In the genomic region with DNA sequence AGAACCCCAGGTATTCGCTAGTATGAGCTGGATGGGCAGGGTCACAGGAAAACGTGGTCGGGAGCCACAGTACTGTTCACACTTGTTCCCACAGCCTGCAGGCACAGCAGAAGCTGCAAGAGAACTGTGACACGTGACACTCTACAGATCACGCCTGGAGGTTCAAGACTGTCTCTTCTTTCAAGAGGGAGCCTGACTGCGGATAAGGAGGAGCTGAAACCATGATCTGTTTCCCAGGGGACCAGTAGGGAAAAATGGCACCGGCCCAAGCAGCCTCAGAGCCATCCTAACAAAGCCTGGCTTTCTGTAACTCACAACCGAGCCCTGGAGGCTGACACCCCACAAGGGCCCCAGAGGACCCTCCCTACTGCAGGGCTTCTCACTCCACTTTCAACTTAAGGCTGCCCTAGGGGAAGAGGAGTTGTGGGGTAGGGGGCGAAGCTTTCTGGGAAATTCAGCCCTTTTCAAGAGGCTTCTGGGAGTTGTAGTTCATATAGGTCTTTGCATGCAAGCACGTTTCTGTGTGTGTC, we compare ENCODE assay signal across 8 mouse cellular contexts. TPM values are rescaled to one million over a fixed set of nuclear protein-coding genes. Genes with fewer than 3 reads are reported as not detected.
DNase-seq lines count a peak whose midpoint lies in the region; ATAC-seq and TF ChIP-seq lines count a peak whose summit lies in the region.

No protein-coding gene starts in this region.

- H3K27ac ChIP-seq in embryonic facial prominence, embryonic 10.5 days (replicated peaks): peak overlapping the region; percentile 87
- peak overlapping the region; percentile 88 for H3K27ac ChIP-seq in heart, embryonic 10.5 days
- H3K27ac ChIP-seq in kidney, embryonic 16.5 days (ENCODE audit: low read length): peak overlapping the region; percentile 27; the same call in 1 of the 2 replicates
- H3K27ac ChIP-seq in liver, embryonic 12.5 days: no peak overlapping the region
- peak overlapping the region; percentile 67 for H3K27ac ChIP-seq in neural tube, embryonic 15.5 days (replicated peaks)

- WGBS in embryonic facial prominence, embryonic 10.5 days: 11% methylated on average over 10 of the region's 10 CpGs
- 6% methylated on average over 10 of the region's 10 CpGs for WGBS in heart, embryonic 10.5 days
- WGBS in kidney, embryonic 16.5 days: 8% methylated on average over 10 of the region's 10 CpGs
- WGBS in liver, embryonic 12.5 days (ENCODE audit: insufficient replicate concordance): 15% methylated on average over 9 of the region's 10 CpGs
- whole genome bisulfite sequencing in neural tube, embryonic 15.5 days: 9% methylated on average over 10 of the region's 10 CpGs

- H3K4me3 ChIP-seq in C2C12 (ENCODE audit: insufficient read depth, poor library complexity, severe bottlenecking): no peak overlapping the region
- peak overlapping the region; percentile 60 for H3K4me3 ChIP-seq in embryonic facial prominence, embryonic 10.5 days
- peak overlapping the region; percentile 56 for H3K4me3 ChIP-seq in heart, embryonic 10.5 days
- peak overlapping the region; percentile 42 for H3K4me3 ChIP-seq in kidney, embryonic 16.5 days (ENCODE audit: low read length)
- peak overlapping the region; percentile 38 for H3K4me3 ChIP-seq in liver, embryonic 12.5 days
- peak overlapping the region; percentile 42 for H3K4me3 ChIP-seq in neural tube, embryonic 15.5 days (replicated peaks)

- H3K4me2 ChIP-seq in kidney, embryonic 16.5 days (replicated peaks; ENCODE audit: low read depth, low read length): peak overlapping the region; percentile 58
- H3K4me2 ChIP-seq in liver, embryonic 12.5 days: peak overlapping the region; percentile 60
- peak overlapping the region; percentile 69 for H3K4me2 ChIP-seq in neural tube, embryonic 15.5 days

- H3K79me3 ChIP-seq in C2C12 (ENCODE audit: low read depth): no peaks in the 10 kb centered on the region

- H3ac ChIP-seq in C2C12 (ENCODE audit: control insufficient read depth, insufficient read length, low read depth): no peak overlapping the region

- H3K9me3 ChIP-seq in embryonic facial prominence, embryonic 10.5 days: no peaks in the 10 kb centered on the region
- no peaks in the 10 kb centered on the region for H3K9me3 ChIP-seq in heart, embryonic 10.5 days
- H3K9me3 ChIP-seq in kidney, embryonic 16.5 days (ENCODE audit: low read length): no peaks in the 10 kb centered on the region
- H3K9me3 ChIP-seq in liver, embryonic 12.5 days (replicated peaks): no peaks in the 10 kb centered on the region
- no peaks in the 10 kb centered on the region for H3K9me3 ChIP-seq in neural tube, embryonic 15.5 days (replicated peaks)

- peak overlapping the region; percentile 66 for H3K9ac ChIP-seq in kidney, embryonic 16.5 days (replicated peaks; ENCODE audit: low read length)
- peak overlapping the region; percentile 40 for H3K9ac ChIP-seq in liver, embryonic 12.5 days
- peak overlapping the region; percentile 42 for H3K9ac ChIP-seq in neural tube, embryonic 15.5 days (replicated peaks)

- no peaks in the 10 kb centered on the region for H3K27me3 ChIP-seq in C2C12 (ENCODE audit: control insufficient read depth, insufficient read depth, insufficient read length)
- H3K27me3 ChIP-seq in embryonic facial prominence, embryonic 10.5 days (replicated peaks; ENCODE audit: low read depth, poor library complexity, severe bottlenecking): no peaks in the 10 kb centered on the region
- no peaks in the 10 kb centered on the region for H3K27me3 ChIP-seq in heart, embryonic 10.5 days (ENCODE audit: insufficient read depth, poor library complexity, severe bottlenecking)
- no peaks in the 10 kb centered on the region for H3K27me3 ChIP-seq in kidney, embryonic 16.5 days (ENCODE audit: insufficient read depth, low read length)
- no peaks in the 10 kb centered on the region for H3K27me3 ChIP-seq in liver, embryonic 12.5 days (replicated peaks)
- no peaks in the 10 kb centered on the region for H3K27me3 ChIP-seq in neural tube, embryonic 15.5 days (replicated peaks)

- H3K79me2 ChIP-seq in C2C12 (ENCODE audit: control insufficient read depth, insufficient read depth): no peaks in the 10 kb centered on the region

- peak; percentile 21 for DNase-seq in NIH3T3 (ENCODE audit: low read depth)
- peak; percentile 61 for DNase-seq in embryonic facial prominence, embryonic 10.5 days (ENCODE audit: low spot score)
- DNase-seq in heart, embryonic 10.5 days (ENCODE audit: low spot score): peak; percentile 84
- no peak for DNase-seq in spleen, postnatal 4 days (ENCODE audit: low spot score in 2 of 2)

- no peaks in the 10 kb centered on the region for H3K36me3 ChIP-seq in C2C12 (ENCODE audit: control insufficient read depth, insufficient read depth)
- H3K36me3 ChIP-seq in embryonic facial prominence, embryonic 10.5 days (replicated peaks): no peaks in the 10 kb centered on the region
- no peaks in the 10 kb centered on the region for H3K36me3 ChIP-seq in heart, embryonic 10.5 days
- no peaks in the 10 kb centered on the region for H3K36me3 ChIP-seq in kidney, embryonic 16.5 days (ENCODE audit: insufficient read depth, low read length)
- no peaks in the 10 kb centered on the region for H3K36me3 ChIP-seq in liver, embryonic 12.5 days
- no peaks in the 10 kb centered on the region for H3K36me3 ChIP-seq in neural tube, embryonic 15.5 days

- peaks cover 16% of the 10 kb centered on the region for H3K4me1 ChIP-seq in embryonic facial prominence, embryonic 10.5 days
- H3K4me1 ChIP-seq in heart, embryonic 10.5 days: peaks cover 15% of the 10 kb centered on the region; the same call in 1 of the 2 replicates
- peaks cover 8% of the 10 kb centered on the region; the same call in 1 of the 2 replicates for H3K4me1 ChIP-seq in kidney, embryonic 16.5 days (ENCODE audit: insufficient read depth, low read length)
- peaks cover 9% of the 10 kb centered on the region; the same call in 1 of the 2 replicates for H3K4me1 ChIP-seq in liver, embryonic 12.5 days
- H3K4me1 ChIP-seq in neural tube, embryonic 15.5 days: peaks cover 9% of the 10 kb centered on the region; the same call in 1 of the 2 replicates

- ATAC-seq in kidney, embryonic 16.5 days (ENCODE audit: low FRiP score, low TSS enrichment): peak; percentile 79
- peak; percentile 49; the same call in 1 of the 2 replicates for ATAC-seq in liver, embryonic 12.5 days
- ATAC-seq in neural tube, embryonic 15.5 days (ENCODE audit: low FRiP score): peak; percentile 88

- no peak for TF ChIP-seq CTCF in C2C12 (IDR thresholded peaks at IDR 0.05; ENCODE audit: control insufficient read depth, insufficient read depth, insufficient read length)

TF ChIP-seq in C2C12, 6 proteins besides CTCF, POLR2A, EP300 and RAD21:
- no peak for TF ChIP-seq FOSL1 (IDR thresholded peaks at IDR 0.05; ENCODE audit: insufficient read depth, low read length, poor library complexity, severe bottlenecking)
- peak; percentile 67 for TF ChIP-seq USF1 (IDR thresholded peaks at IDR 0.05; ENCODE audit: low read depth)

RNA-seq across cellular contexts. Expression of a gene that starts 42.8 kb away (rescaled TPM):
- polyA plus RNA-seq in C2C12 (2012; fragmentation: generic; extraction: Trizol): 10.0 TPM
- 8.4 and 8.6 TPM in 2 replicates for polyA plus RNA-seq in embryonic facial prominence, embryonic 10.5 days (2016; fragmentation: Nextera tagmentation; extraction: Ambion mirVana)
- 13.4 and 24.5 TPM in 2 replicates for polyA plus RNA-seq in heart, embryonic 10.5 days (2016; fragmentation: Nextera tagmentation; extraction: Ambion mirVana)
- 22.1 and 24.8 TPM in 2 replicates for polyA plus RNA-seq in kidney, embryonic 16.5 days (2015; fragmentation: Nextera tagmentation; extraction: Ambion mirVana)
- polyA plus RNA-seq in liver, embryonic 12.5 days (2016; fragmentation: Nextera tagmentation; extraction: Ambion mirVana): 6.8 and 7.0 TPM in 2 replicates
- 48.0 and 52.3 TPM in 2 replicates for polyA plus RNA-seq in neural tube, embryonic 15.5 days (2015; fragmentation: Nextera tagmentation; extraction: Ambion mirVana)

Comparison
In these comparisons a context has a peak if more than half of its experiments do, and no peak if none do; other contexts are left out.
1. DNase-seq: peak in NIH3T3 (single experiment), embryonic facial prominence, embryonic 10.5 days (single experiment) and heart, embryonic 10.5 days (single experiment); none in spleen, postnatal 4 days (0 of 2).
2. Peak in every context shown above with its lines, with median percentiles within 50 percentile points of each other: ATAC-seq, H3K4me2 ChIP-seq and H3K9ac ChIP-seq.